Mouse (Mus musculus) T-helper 1 cell (primary cell): ENCODE results near the gene Lrrc31.
"Not testable (repeated sequence)": the region's sequence is repeated elsewhere in the genome, so short reads cannot be mapped to it uniquely, and the experiment has no call there.

ENCODE experiments used
- in situ Hi-C: fragments of 300-600 bp; cut with MboI, MseI; formaldehyde crosslinking; loops from one replicate; pipeline ENCODE4 v1.15.1; 2025; ENCODE audit warnings: high pct_unique_total_duplicates

Gene Lrrc31

GRCm38 (mm10) chr3:30699711-30700505 is at the start of gene Lrrc31:
Gene Lrrc31, minus strand, starts transcription at chr3:30699843.
- in situ Hi-C loops: not testable (repeated sequence)

GRCm38 (mm10) chr3:30748316-30748715 is 48.7 kb upstream of the Lrrc31 start:
- in situ Hi-C loops: no loop called here

- in situ Hi-C loops: no loop called here
Observed at GRCm38 (mm10) chr3:30746006-30746405, 46.4 kb upstream of the Lrrc31 start, which contains the start of gene Samd7. Gene Samd7, plus strand, starts transcription at chr3:30746293.

- in situ Hi-C loops: no loop called here
Observed at GRCm38 (mm10) chr3:30742891-30743290, 43.2 kb upstream of the Lrrc31 start.

GRCm38 (mm10) chr3:30741306-30741705 is 41.7 kb upstream of the Lrrc31 start:
- in situ Hi-C loops: no loop called here

GRCm38 (mm10) chr3:30736809-30737208 is 37.2 kb upstream of the Lrrc31 start:
- in situ Hi-C loops: no loop called here

GRCm38 (mm10) chr3:30729046-30729445 is 29.4 kb upstream of the Lrrc31 start:
- in situ Hi-C loops: no loop called here

- in situ Hi-C loops: no loop called here
Observed at GRCm38 (mm10) chr3:30727209-30727608, 27.6 kb upstream of the Lrrc31 start.

GRCm38 (mm10) chr3:30725514-30725913 is 25.9 kb upstream of the Lrrc31 start:
- in situ Hi-C loops: no loop called here

- in situ Hi-C loops: no loop called here
Observed at GRCm38 (mm10) chr3:30724848-30725465, 25.3 kb upstream of the Lrrc31 start.

GRCm38 (mm10) chr3:30724105-30724824 is 24.6 kb upstream of the Lrrc31 start:
- in situ Hi-C loops: no loop called here

- in situ Hi-C loops: no loop called here
Observed at GRCm38 (mm10) chr3:30723179-30723578, 23.5 kb upstream of the Lrrc31 start.

- in situ Hi-C loops: no loop called here
Observed at GRCm38 (mm10) chr3:30722461-30722860, 22.8 kb upstream of the Lrrc31 start.

- in situ Hi-C loops: no loop called here
Observed at GRCm38 (mm10) chr3:30722036-30722435, 22.4 kb upstream of the Lrrc31 start.

- in situ Hi-C loops: no loop called here
Observed at GRCm38 (mm10) chr3:30718649-30719048, 19.0 kb upstream of the Lrrc31 start.

- in situ Hi-C loops: no loop called here
Observed at GRCm38 (mm10) chr3:30713334-30713733, 13.7 kb upstream of the Lrrc31 start.

GRCm38 (mm10) chr3:30710191-30710590 is 10.5 kb upstream of the Lrrc31 start:
- in situ Hi-C loops: no loop called here

GRCm38 (mm10) chr3:30706614-30707276 is 7.1 kb upstream of the Lrrc31 start:
- in situ Hi-C loops: no loop called here

- in situ Hi-C loops: no loop called here
Observed at GRCm38 (mm10) chr3:30705977-30706376, 6.3 kb upstream of the Lrrc31 start.

GRCm38 (mm10) chr3:30697891-30698290 is 1.8 kb downstream of the Lrrc31 start:
- in situ Hi-C loops: no loop called here

- in situ Hi-C loops: no loop called here
Observed at GRCm38 (mm10) chr3:30696346-30696745, 3.3 kb downstream of the Lrrc31 start.

- in situ Hi-C loops: no loop called here
Observed at GRCm38 (mm10) chr3:30695661-30696060, 4.0 kb downstream of the Lrrc31 start.
